Mouse (Mus musculus) megakaryocyte, adult 5-6 weeks (primary cell): ENCODE measurements at regions not wholly inside any gene's neighbourhood (a gene's known extent, or its start where the extent isn't known, plus 50 kb on each side); places are given as distances from the start of the nearest gene placed in this dataset.

Experiments
- ATAC-seq: 2 replicates; pipeline ENCODE4 v1.8.0; 2016; ENCODE audit warnings: mild to moderate bottlenecking, inconsistent platforms; ENCODE audit not compliant: poor library complexity, severe bottlenecking

DNA sequence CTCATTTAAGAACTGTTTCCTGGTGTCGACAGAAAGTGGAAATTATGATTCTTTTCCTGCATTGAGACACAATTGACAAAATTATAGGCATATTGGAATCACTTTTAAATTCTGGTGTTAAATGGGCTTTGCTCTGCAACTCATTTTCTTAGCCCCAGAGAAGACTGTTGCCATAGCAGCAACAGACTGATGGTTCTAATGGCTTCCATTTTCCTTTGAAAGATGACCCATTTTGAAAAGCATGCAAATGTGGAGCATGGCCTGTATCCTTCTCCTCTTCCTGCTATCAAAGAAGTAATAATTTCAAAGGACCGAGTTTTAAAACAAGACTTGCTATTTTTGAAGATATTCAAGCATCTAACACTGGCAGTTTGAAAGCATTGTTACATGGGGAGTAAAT lies 494.9 kb upstream of the Intu start:
- no peak for ATAC-seq

GRCm38 (mm10) chr3:40049721-40050120 lies 481.4 kb upstream of the Intu start:
- no peak for ATAC-seq

- ATAC-seq, result no peak
These were observed 472.8 kb upstream of the Intu start for GRCm38 (mm10) chr3:40058281-40058680.

DNA sequence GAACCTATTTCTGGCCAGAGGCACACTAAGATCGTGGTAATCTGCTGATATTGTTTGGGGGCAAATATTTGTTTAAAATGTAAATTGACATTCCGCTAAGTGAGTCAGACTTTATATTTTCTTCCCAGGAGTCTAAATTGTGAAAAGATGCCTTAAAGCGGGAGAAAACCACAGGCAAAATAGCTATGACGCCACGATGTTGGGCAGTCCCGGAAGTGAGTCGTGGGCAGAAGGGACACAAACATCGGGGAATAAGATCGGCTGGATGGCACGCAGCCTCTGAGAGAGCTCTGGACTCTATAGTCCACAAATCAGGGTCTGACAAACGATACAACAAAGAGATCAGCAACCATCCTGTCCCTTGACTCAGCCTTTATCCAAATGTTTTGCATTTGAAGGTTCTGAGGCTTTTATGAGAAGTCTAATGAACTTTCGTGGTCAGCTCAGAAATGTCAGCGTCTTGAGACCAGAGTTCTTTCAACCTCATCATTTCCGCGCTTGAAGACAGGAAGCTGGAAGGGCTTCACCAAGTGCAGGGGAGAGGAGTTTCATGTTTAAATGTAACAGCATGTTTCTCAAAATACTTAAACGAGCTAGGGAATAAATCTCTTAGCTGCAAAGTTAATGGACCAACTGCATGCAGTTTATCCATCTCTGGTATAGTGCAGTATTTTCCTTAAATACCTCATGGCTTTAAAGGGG lies 472.2 kb upstream of the Intu start:
- no peak for ATAC-seq

- ATAC-seq, result no peak
These were observed 460.9 kb upstream of the Intu start for GRCm38 (mm10) chr3:40070137-40070667.

GRCm38 (mm10) chr3:40076824-40077223 lies 454.3 kb upstream of the Intu start:
- ATAC-seq, result no peak

- ATAC-seq, result no peak
These were observed 446.0 kb upstream of the Intu start for GRCm38 (mm10) chr3:40085116-40085515.

DNA sequence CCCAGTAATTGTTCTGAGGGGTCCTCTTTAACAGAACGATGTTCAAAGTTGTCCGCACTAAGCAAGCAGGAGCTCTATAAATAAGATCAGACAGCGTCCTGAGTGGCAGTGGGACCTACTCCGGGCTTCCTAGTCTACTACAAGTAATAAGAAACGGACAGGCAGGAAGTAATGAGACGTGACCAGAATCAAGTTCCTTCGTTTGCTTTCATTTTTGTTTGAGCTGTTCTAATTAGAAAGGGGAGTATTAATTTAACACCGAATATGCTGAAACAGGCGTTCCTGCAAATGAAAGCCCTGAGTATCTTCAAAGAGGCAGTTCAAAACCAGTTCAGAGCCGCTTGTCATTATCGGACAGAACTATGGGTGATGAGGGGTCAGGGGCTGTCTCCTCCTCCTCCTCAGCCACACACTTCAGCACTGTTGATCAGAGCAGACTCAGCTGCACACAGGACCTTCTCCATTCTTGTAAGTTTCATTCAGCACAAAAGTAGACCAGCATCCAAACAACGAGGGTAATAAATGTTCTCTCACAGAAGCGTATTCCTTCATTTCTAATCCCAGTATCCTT lies 439.2 kb upstream of the Intu start:
- no peak for ATAC-seq

GRCm38 (mm10) chr3:40092765-40093368 lies 438.2 kb upstream of the Intu start:
- no peak for ATAC-seq

GRCm38 (mm10) chr3:40094040-40094439 lies 437.0 kb upstream of the Intu start:
- ATAC-seq, result no peak

GRCm38 (mm10) chr3:40094701-40095100 lies 436.4 kb upstream of the Intu start:
- no peak for ATAC-seq

- ATAC-seq, result no peak
These were observed 428.4 kb upstream of the Intu start for GRCm38 (mm10) chr3:40102698-40103097.

- ATAC-seq, result no peak
These were observed 416.3 kb upstream of the Intu start for GRCm38 (mm10) chr3:40114811-40115210.

DNA sequence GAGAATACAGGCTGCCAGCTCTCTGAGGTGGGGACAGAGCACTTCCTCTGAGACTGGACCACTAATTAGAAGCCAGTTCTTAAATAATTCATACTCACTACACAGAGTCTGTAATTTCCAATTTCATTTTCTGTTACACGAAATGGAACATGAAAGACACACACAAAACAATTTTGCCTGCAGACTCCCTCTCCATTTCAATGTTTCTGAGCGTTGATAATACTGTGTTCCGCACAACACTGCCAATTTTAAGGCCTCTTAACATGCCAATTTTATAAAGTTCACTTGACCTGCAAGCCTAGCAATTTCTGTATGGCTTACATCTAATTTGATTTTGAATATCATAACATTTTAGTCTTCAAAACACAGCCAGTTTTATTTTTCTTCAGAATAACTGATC lies 412.5 kb upstream of the Intu start:
- no peak for ATAC-seq

- no peak for ATAC-seq
These were observed 411.6 kb upstream of the Intu start for GRCm38 (mm10) chr3:40119462-40119861.

DNA sequence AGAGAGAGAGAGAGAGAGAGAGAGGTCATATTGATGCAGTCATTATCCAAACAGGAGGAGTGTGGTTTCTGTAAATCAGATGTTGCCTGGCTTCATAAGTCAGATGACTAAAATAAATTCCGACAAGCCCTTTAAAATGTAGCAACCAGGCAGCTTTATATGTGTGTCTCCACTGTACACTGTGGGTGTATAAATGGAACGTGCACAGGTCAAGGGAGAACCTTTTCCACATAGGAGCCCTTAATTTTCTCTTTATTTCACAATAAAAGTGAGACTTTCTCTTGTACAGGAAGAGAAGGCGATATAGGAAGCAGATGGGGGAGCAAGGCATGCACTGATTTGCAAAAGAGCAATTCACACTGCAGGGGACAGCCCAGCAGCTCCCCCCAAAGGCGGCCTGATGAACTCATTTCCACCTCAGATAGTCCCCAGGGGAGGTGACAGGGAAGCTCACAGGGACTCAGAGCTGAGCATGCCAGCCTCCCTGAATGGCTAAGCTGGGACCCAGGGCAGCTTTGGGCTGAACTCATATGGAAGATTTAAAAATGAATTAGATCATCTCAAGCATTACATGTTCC lies 410.7 kb upstream of the Intu start:
- ATAC-seq, result no peak

GRCm38 (mm10) chr3:40123558-40124236 lies 407.4 kb upstream of the Intu start:
- ATAC-seq, result no peak

- ATAC-seq, result no peak
These were observed 404.2 kb upstream of the Intu start for GRCm38 (mm10) chr3:40126903-40127302.

DNA sequence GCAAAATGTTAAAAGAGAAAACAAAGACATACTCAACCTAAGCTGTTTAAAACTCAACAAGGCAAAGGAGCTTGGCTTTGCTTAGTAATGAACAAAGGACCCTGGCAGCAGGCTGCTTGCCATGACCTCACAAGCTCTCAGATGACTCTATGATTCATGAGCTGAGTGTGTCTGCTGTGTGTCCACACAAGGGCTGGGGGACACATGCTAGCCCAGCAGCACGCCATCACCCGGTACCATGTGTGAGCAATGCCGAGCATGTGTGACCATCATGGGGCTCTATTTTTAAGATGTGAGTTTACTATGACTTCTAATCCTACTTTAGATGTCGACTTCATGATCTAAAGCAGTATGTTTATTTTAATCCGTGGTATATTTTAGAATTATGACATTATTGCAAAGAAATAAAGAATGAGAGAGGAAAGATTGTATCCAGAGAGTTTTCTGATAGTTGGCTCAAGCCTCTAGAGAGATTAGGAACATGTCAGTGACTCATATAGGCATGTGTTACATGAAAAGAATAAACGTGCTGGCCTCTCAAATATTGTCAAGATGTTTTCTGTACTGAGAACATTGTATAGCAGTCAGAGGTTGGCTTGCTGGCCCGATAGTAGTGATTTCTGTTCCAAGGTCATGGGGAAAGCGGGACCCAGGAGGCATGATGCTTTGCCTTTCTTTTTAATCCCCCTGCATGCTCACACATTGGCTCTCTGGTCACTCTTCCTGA lies 400.1 kb upstream of the Intu start:
- ATAC-seq, result no peak

- ATAC-seq, result no peak
These were observed 392.4 kb upstream of the Intu start for GRCm38 (mm10) chr3:40138671-40139070.

GRCm38 (mm10) chr3:40142229-40142628 lies 388.9 kb upstream of the Intu start:
- ATAC-seq, result no peak
